9 mouse cellular contexts compared by ENCODE assay signal in genomic region chr14:106011991-106012427, GRCm38 (mm10).
A peak's percentile ranks its signal among the peaks of the same experiment; 100 is the strongest.
DNase-seq lines count a peak whose midpoint lies in the region; ATAC-seq and TF ChIP-seq lines count a peak whose summit lies in the region.
"Had no signal": no experiment of that assay in that cellular context is flagged by ENCODE, and none has a peak within 500 bp of the region (broad histone marks: within the 10 kb centered on the region; RNA-seq: fewer than 3 reads in every experiment).

No protein-coding gene starts in this region.

- no peak for TF ChIP-seq CTCF in forebrain, postnatal 0 days (IDR thresholded peaks at IDR 0.05; ENCODE audit: low read depth)

- no peaks in the 10 kb centered on the region for H3K36me3 ChIP-seq in forebrain, postnatal 0 days (ENCODE audit: insufficient read depth)
- no peaks in the 10 kb centered on the region for H3K36me3 ChIP-seq in forebrain, embryonic 15.5 days
- H3K36me3 ChIP-seq: limb, embryonic 12.5 days had no signal

- ATAC-seq in forebrain, postnatal 0 days = peak; percentile 69; the same call in 1 of the 2 replicates
- no peak for ATAC-seq in forebrain, embryonic 15.5 days (replicated peaks)

- no peak overlapping the region for H3K4me3 ChIP-seq in forebrain, postnatal 0 days (ENCODE audit: low read depth, low read length)
- H3K4me3 ChIP-seq in forebrain, embryonic 15.5 days = no peak overlapping the region
- H3K4me3 ChIP-seq: limb, embryonic 12.5 days had no signal

- 83% methylated on average over 6 of the region's 6 CpGs for WGBS in forebrain, postnatal 0 days
- WGBS in forebrain, embryonic 15.5 days = 85% methylated on average over 6 of the region's 6 CpGs

- no peak overlapping the region for H3K27ac ChIP-seq in forebrain, postnatal 0 days (ENCODE audit: low read depth, low read length)
- H3K27ac ChIP-seq in forebrain, embryonic 15.5 days (replicated peaks) = no peak overlapping the region
- H3K27ac ChIP-seq: limb, embryonic 12.5 days had no signal

- H3K4me2 ChIP-seq in forebrain, postnatal 0 days (ENCODE audit: low read depth) = no peak overlapping the region
- no peak overlapping the region for H3K4me2 ChIP-seq in forebrain, embryonic 15.5 days (replicated peaks)
- H3K4me2 ChIP-seq: limb, embryonic 12.5 days had no signal

- no peak for DNase-seq in forebrain, postnatal 0 days
- DNase-seq in MN1 (ENCODE audit: low spot score) = peak; percentile 56
- peak; percentile 38 to 44 for DNase-seq in gastrocnemius, adult 8-10 months (ENCODE audit: low spot score in 2 of 2)
- peak; percentile 3 to 21 for DNase-seq in left cerebral cortex, adult 9 months (ENCODE audit: low spot score in 2 of 2)
- DNase-seq in embryo, embryonic 11 days = no peak
- no peak for DNase-seq in spleen, adult 18-20 months
- no peak for DNase-seq in thymus, postnatal 25 days

- H3K9me3 ChIP-seq in forebrain, postnatal 0 days (ENCODE audit: low read length) = no peaks in the 10 kb centered on the region
- H3K9me3 ChIP-seq in forebrain, embryonic 15.5 days = no peaks in the 10 kb centered on the region
- H3K9me3 ChIP-seq: limb, embryonic 12.5 days had no signal

- no peaks in the 10 kb centered on the region for H3K4me1 ChIP-seq in forebrain, postnatal 0 days (ENCODE audit: insufficient read depth)
- H3K4me1 ChIP-seq in forebrain, embryonic 15.5 days = no peaks in the 10 kb centered on the region
- H3K4me1 ChIP-seq: limb, embryonic 12.5 days had no signal

- no peak overlapping the region for H3K9ac ChIP-seq in forebrain, postnatal 0 days
- no peak overlapping the region for H3K9ac ChIP-seq in forebrain, embryonic 15.5 days (replicated peaks)
- H3K9ac ChIP-seq: limb, embryonic 12.5 days had no signal

- H3K27me3 ChIP-seq in forebrain, postnatal 0 days (ENCODE audit: insufficient read depth, low read length) = no peaks in the 10 kb centered on the region
- no peaks in the 10 kb centered on the region for H3K27me3 ChIP-seq in forebrain, embryonic 15.5 days
- H3K27me3 ChIP-seq: limb, embryonic 12.5 days had no signal

Comparison
In these comparisons a context has a peak if more than half of its experiments do, and no peak if none do; other contexts are left out.
1. DNase-seq: peak in MN1 (single experiment), gastrocnemius, adult 8-10 months (2 of 2) and left cerebral cortex, adult 9 months (2 of 2); none in forebrain, postnatal 0 days (single experiment), embryo, embryonic 11 days (single experiment), spleen, adult 18-20 months (0 of 2) and thymus, postnatal 25 days (single experiment).